Mouse (Mus musculus) frontal cortex, postnatal 10 days (tissue): ENCODE data around the gene Hexa.

Experiments used
- DNase-seq, 2 experiments: peaks; one replicate each; pipeline ENCODE4 v3.0.0; 2022; ENCODE audit warnings: low spot score in 2 of 2, mixed read lengths in 1 of 2

Gene Hexa

GRCm38 (mm10) chr9:59552610-59553009, 13.3 kb downstream of the Hexa start:
- DNase-seq, result no peak

DNA sequence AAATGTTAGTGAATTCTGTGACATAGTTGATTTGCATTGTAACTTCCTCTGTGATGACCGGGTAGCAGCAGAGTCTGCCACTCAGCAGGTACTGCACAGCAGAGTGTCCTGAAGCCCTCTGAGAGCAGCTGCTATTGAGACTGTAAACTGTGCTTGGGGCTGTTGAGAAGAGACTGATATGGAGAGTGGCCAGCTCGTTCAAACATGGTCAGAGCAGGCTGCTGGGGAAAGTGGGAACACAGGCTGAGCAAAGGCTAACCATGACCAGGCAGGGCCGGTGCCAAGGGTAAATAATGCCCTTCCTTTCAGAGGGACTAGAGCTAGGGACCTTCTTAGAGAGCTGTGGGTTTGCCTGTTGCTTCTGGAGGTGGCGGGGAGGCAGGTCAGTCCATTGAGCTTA, 14.4 kb downstream of the Hexa start:
- DNase-seq, result no peak

- peak; percentile 48 to 65 for DNase-seq
Observed at GRCm38 (mm10) chr9:59565600-59565999, 26.3 kb downstream of the Hexa start.

DNA sequence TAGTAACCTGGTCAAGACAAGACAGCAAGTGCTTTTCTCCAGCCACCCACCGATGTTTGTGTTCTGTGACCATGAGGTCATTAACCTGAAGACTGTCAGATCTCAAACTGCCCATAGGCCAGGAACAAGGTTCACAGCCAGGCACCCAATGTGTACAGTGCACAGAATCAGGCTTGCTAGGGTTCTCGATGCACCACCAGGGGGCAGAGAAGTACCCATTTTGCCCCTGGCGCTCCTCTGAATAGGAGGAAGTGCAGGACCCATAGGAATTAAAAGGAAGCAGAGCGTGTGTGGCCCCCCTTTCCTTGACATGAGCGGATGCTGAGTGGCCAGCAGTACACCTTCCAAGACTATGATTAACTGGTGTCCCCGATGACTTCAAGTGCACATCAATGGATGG, 27.8 kb downstream of the Hexa start:
- peak in 1 of 2 experiments; percentile 61 for DNase-seq

DNA sequence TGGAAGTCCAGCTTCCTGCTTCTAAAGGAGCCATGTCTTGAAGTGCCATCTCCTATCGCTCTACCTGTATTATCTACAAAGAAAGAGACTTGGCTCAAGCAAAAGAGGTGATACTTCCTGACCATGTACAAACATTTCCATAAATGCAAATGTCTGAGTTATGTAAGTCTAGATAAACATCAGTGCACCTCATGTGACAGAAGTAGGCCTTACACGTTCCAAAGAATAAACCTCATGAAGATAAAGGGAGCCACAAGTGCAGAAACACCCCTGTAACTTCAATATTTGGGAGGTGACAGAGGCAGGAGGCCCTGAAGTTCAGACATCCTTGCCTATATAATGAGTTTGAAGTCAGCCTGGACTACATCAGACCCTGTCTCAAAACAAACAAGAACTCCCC, 32.5 kb downstream of the Hexa start:
- DNase-seq, result no peak

DNA sequence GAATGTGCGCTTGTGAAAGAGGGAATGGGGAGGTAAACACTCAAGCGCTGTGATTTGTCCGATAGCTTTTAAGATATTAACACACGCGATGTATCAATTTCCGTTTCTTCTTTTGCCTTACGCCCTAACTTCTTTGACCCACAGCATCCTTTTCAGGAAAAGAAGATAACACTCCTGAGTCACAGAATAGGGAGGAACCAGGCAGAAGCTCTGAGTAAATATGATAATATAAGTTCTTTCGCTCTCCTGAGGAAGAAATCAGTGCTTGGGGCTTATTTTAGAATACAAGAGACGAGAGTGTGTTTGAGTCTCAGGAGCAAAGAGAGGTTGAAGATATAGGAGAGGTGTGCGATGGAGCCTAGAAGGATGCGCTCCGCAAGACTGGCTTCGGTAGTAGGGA, 38.1 kb downstream of the Hexa start:
- no peak for DNase-seq

DNA sequence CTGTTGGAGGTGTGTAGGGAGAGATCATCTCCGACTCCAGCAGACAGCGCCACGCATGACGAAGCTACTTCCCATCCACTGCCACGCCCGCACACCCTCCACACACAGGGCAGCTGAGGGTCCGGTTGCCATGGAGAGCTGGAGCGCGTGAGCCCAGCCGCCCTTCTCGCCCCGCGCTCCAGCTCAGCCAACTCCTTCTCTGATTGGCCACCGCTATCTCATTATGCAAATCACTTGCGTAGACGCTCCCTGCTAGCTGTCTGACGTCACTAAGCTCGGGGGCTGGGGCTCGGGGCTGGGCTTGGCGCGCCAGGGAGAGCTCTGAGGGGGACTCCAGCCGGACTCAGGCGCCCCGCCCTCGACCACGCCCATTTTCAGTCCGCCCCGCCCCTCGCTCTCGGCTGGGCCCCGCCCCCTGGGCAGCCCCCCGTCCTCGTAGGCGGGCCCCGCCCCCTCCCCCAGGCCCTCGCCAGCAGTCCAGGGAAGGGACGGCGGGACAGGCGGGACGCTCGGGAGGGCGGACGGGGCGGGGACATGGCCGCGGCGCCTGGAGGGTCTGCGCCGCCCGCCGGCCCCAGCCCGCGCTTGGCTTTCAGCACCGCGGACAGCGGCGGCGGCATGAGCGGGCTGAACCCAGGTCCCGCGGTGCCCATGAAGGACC, 38.6 kb downstream of the Hexa start, which contains the start of gene Celf6:
Gene Celf6 (plus strand): TSS at position 74 of the 661 bp plus-strand sequence.
- DNase-seq, result peak; percentile 93

- DNase-seq, result no peak
Observed at GRCm38 (mm10) chr9:59578505-59578867, 39.1 kb downstream of the Hexa start.

DNA sequence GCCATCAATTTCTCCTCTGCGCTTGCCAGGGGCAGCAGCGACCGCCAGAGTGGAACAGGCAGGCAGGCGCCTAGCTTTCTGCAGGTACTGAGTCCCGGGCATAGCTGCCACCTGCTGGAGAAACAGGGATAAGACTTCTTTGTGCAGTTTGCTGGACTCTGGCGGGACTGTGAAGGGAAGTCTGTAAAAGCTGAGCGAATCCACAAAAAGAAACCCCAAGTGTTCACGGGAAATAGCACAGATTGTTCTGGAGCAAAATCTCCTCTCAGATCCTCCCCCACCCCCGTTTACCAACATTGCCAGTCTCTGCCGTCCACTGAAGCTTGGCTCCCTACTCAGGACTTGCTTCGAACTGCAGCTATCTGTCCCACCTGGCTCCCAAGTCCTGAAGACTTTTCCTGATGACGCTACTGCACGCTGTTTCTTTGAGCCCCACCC, 45.5 kb downstream of the Hexa start:
- peak; percentile 64 to 81 for DNase-seq

DNA sequence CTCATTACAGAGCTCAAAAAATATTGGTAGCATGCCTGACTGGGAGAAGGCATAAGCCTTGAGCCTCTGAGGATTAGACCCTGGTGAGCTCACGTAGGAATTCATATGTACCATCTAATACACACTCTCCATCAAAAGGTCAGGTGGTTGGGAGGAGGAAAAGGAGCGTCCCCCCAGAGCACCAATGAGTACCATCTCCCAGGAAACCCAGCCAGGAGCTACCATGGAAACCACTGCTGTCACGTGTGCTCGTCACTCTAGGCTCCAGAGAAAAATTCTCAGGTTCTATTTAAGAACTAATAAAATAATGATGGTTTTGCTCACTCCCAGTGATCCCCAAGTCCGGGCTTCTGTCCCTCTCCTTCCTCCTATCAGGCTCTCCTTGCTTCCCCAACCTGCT, 48.9 kb downstream of the Hexa start:
- DNase-seq, result peak; percentile 47 to 55

DNA sequence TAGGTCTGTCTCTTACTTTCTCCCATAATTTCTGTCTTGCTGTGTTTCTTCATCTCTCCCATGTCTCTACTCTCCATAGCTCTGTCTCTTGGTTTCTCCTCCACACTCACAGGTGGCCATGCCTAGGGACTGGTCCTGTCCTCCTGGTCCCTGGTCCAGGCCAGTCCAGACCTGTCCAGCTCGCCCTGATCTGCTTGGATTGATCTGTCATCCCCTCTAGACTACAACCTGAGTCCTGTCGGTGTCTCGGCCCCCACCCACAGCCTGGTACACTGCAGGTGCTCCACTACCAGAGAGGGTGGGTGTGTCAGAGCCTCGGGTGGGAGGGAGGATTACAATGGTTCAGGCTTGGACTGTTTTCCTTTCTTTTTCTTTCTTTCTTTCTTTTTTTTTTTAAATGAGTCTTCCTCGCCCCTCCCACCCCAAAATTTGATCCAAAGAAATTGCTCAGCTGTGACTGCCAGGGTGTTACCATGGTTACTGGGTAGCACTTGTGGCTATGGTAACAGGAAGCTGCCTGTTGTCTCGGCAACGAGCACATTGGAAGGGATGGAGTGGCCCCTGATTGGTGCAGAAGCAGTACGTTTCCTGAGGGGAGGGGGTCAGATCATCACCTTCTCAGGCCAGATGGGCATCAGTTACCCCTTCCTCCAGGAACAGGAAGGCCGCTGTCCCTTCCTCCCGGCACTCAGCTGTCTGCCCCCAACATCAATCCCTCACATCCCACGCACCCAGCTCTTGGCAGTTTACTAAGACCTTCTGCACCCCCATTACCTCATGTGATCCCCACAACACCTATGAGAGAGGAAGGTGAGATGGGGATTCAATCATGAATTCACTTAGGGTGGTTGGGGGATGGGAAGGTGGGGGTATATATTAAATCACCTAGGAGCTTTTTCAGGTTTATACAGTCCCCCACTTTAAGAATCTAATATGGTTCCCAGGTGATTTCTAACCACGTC, 49.7 kb downstream of the Hexa start:
- peak; percentile 77 to 88 for DNase-seq

- DNase-seq, result no peak
Observed at GRCm38 (mm10) chr9:59589703-59590439, 50.5 kb downstream of the Hexa start.

GRCm38 (mm10) chr9:59601661-59602060, 62.3 kb downstream of the Hexa start:
- no peak for DNase-seq

DNA sequence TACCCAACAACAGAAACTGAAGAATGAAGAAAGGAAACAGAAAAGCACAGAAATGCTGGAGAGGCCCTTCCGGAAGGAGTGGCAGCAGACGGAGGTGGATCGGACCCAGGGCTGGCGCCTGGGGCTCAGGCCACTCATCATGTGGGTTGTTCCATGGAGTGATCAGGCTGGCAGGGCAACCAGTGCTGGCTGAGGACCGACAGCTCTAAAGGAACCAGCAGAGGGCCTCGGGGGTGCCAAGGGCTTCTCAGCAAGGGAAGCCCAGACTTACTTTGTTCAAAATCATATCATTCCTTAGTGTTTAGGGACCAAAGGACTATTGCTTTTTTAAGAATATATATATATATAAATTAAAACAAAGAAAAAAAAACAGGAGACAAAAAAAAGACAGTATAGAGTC, 66.6 kb downstream of the Hexa start:
- DNase-seq, result no peak

DNA sequence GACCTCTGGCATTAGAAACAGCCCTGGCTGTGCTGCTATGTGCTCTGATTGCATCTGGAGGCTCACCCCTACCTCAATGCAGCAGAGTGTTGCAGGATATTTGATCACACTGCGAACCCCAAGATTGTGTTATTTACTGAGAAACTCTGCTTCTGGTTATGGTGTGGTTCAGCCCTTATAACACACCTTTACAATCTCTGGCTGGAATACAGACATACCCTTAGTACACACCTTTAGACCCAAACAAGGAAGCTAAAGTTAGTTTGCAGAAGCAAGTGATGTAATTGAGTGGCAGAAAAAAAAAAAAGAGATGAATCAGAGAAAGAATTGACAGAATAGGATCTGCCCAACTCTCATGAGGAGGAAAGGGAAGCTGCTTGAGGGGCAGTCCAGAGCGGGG, 71.6 kb downstream of the Hexa start:
- DNase-seq, result no peak
